Mouse (Mus musculus): ENCODE data around the gene Surf1.

GRCm38 (mm10) chr2:26901834-26902400, 14.4 kb downstream of the Surf1 start:
- no peak for TF ChIP-seq CTCF (IDR thresholded peaks at IDR 0.05; ENCODE audit: low read depth, low read length)
- no peak for TF ChIP-seq POLR2A (IDR thresholded peaks at IDR 0.05; ENCODE audit: borderline replicate concordance, low read depth, low read length)
